Mouse (Mus musculus) lung, postnatal 4 days (tissue): ENCODE results near the gene Gm10073.

ENCODE experiments used
- DNase-seq, 2 experiments: peaks; one replicate each; pipeline ENCODE4 v3.0.0; 2021

Gene Gm10073

GRCm38 (mm10) chr8:106548366-106548936, 24.8 kb downstream of the Gm10073 start:
- DNase-seq: no peak

GRCm38 (mm10) chr8:106546746-106547145, 26.5 kb downstream of the Gm10073 start:
- DNase-seq: no peak

GRCm38 (mm10) chr8:106545149-106545548, 28.1 kb downstream of the Gm10073 start:
- no peak for DNase-seq

GRCm38 (mm10) chr8:106543043-106543442, 30.2 kb downstream of the Gm10073 start:
- DNase-seq: no peak

GRCm38 (mm10) chr8:106541002-106541401, 32.3 kb downstream of the Gm10073 start:
- no peak for DNase-seq

GRCm38 (mm10) chr8:106539193-106539592, 34.1 kb downstream of the Gm10073 start:
- no peak for DNase-seq

GRCm38 (mm10) chr8:106535448-106535847, 37.8 kb downstream of the Gm10073 start:
- no peak for DNase-seq

GRCm38 (mm10) chr8:106534449-106534848, 38.8 kb downstream of the Gm10073 start:
- peak in 1 of 2 experiments; percentile 73 for DNase-seq

- no peak for DNase-seq
These were observed 39.6 kb downstream of the Gm10073 start for GRCm38 (mm10) chr8:106533709-106534108.

GRCm38 (mm10) chr8:106530566-106530965, 42.7 kb downstream of the Gm10073 start:
- peak in 1 of 2 experiments; percentile 23 for DNase-seq

GRCm38 (mm10) chr8:106529885-106530482, 43.3 kb downstream of the Gm10073 start:
- DNase-seq: no peak

GRCm38 (mm10) chr8:106528596-106529249, 44.5 kb downstream of the Gm10073 start:
- no peak for DNase-seq

- DNase-seq: no peak
These were observed 45.8 kb downstream of the Gm10073 start for GRCm38 (mm10) chr8:106527241-106528036.

GRCm38 (mm10) chr8:106526725-106527124, 46.5 kb downstream of the Gm10073 start:
- no peak for DNase-seq
